Mouse (Mus musculus) gastrocnemius, adult 8-10 months (tissue): ENCODE results near the gene Itm2c. TPM values are rescaled to one million over a fixed set of nuclear protein-coding genes. Genes with fewer than 3 reads are reported as not detected.

Experiments
- DNase-seq, 2 experiments: peaks; one replicate each; pipeline ENCODE4 v3.0.0; 2022; ENCODE audit warnings: low spot score in 2 of 2
- total RNA-seq, 4 experiments: library from RNA; stranded (reverse); gene quantifications; 2 replicates each; pipeline ENCODE4 v1.2.4; 2022

The Itm2c gene
- total RNA-seq, 4 experiments from 2014 or later: 24.3 to 35.2 (median 28.2) TPM

DNA sequence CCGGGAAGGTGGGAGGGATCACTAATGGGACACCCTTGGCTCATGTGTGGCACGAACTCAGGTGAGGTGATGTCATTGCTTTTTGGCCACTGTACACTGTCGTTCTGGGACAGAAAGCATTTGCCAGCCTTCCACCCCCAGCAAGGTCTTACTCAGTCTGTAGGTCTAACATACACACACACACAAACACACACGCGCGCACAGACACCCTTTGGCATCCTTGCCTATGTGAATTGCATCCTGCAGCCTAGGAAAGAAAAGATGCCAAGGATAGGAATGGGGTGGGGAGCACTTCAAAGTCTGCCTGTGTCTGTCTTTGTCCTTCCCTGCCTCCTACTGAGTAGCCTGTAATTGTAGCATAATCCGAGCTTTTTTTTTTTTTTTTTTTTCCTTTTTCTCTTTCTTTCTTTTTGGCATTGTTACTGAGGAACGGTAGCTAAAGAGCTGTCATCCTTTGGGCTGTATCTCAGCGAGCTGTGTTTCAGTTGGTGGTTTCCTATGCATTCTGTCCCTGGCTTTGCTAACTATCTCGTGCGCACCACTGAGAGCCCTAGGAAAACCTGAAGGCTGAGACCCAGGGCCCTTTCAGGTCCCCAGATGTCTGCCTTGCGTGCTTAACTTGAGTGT lies 4.8 kb downstream of the Itm2c start:
- DNase-seq: no peak

DNA sequence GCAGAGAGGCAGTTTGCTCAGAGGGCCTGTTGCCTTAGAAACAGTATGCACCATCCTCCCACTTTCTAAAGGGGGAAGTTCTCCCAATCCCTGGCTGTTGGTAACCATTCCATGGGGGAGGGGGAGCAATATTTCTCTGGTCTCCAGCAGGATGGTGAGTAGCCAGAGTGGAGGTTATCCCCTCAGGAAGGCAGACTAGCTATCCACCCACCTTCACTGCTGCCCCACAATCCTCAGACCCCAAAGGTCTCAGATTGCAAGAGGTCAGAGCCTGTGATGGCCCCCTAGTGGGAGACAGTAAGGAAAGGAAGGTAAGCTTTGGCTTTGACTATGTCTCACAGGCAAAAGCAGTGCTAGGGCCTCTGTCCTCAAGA lies 5.3 kb downstream of the Itm2c start:
- no peak for DNase-seq

DNA sequence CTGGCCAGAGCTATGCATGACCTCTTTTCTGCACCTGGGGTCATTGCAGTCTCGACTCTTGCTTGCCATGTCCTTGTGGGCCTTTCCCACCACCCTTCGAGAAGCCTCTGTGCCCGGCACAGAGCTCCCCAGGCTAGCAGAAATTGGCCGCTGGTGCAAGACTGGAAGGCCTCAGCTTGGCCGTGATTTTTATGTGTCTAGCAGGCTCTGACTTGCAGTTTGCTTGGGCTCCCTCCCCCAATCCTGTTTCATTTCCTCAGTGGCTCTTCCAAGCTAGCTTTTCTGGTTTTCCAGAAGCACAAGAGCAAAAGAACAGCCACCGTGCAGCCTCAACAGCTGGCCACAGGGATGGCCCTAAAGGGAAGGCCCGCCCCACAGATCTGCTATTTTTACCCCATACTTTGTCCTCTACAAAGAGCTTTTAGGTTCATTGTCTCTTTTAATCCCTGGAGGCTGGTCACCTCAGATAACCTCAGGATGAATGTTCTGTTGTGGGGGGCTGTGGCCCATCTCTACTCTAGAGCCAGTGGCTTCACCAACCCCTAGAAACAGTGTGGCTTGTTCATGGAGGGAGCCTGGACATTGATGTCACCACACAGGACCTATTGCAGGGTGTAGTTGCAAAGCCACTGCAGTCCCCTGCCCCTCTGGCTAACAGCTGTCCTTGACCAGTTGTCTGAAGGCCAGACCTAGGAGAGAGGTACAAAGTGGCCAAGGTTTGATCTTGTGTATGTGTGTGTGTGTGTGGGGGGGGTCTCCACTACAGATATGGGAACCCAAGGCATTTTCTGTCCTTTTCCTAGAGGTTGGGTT lies 6.6 kb downstream of the Itm2c start:
- DNase-seq: no peak

DNA sequence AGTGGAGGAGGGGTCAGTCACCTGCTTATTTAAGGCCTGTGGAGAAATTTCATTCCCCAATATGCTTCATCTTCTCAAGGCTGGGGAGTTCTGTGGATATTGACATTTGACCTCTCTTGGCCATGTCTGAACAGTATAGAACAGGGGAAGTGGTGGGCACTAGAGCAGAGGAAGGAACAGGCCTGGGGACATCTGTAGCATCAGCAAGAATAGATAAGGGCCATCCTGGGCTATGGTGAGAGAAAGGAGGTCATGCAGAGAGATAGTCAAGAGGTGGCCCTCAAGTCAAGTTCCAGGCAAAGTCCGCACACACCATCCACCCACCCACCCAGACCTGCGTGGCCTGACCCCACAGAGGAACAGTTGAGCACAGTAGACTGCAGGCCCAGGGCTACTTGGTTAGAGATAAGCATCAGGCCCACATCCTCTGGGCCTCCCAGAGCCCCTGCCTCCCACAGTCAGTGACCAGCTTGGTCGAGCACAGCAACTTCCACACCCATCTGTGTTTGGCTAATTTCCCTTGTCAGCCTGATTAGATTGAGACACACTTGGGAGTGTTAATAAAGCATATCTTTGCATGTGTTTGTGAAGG lies 7.5 kb downstream of the Itm2c start:
- no peak for DNase-seq

DNA sequence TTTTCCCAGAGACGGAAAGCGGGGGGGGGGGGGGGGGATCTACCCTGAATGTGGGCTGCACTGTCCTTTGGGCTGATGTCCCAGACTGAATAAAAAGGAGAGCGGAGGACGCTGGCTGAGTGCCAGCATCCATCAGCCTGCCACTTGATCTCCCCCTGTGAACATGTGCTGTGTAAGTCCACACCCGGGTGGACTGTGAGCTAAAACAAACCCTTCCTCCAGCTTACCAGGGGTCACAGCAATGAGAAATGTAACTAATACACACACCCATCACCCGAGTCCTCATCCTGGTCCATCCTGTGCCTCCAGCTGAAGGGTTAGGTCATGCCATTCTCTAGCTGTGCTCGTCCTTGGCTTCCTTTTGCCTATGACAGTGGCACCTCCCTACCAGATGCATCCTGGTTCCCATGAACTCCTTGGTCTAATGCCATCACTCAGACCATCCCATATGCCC lies 8.1 kb downstream of the Itm2c start:
- peak in 1 of 2 experiments; percentile 34 for DNase-seq

DNA sequence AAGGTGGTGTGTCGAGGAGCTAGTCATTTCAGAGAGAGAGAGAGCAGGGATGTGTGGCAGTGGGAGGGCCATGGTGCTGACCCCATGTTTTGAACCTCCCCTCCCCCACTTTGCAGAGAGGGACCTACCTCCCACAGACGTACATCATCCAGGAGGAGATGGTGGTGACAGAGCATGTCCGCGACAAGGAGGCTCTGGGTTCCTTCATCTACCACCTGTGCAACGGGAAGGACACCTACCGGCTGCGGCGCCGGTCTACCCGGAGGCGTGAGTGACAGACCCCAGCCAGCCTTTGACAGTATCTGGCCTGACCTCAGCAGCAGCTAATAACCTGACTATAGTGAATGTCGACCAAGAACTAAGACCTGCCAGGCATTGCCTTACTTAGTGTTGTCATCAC lies 12.8 kb downstream of the Itm2c start:
- no peak for DNase-seq

DNA sequence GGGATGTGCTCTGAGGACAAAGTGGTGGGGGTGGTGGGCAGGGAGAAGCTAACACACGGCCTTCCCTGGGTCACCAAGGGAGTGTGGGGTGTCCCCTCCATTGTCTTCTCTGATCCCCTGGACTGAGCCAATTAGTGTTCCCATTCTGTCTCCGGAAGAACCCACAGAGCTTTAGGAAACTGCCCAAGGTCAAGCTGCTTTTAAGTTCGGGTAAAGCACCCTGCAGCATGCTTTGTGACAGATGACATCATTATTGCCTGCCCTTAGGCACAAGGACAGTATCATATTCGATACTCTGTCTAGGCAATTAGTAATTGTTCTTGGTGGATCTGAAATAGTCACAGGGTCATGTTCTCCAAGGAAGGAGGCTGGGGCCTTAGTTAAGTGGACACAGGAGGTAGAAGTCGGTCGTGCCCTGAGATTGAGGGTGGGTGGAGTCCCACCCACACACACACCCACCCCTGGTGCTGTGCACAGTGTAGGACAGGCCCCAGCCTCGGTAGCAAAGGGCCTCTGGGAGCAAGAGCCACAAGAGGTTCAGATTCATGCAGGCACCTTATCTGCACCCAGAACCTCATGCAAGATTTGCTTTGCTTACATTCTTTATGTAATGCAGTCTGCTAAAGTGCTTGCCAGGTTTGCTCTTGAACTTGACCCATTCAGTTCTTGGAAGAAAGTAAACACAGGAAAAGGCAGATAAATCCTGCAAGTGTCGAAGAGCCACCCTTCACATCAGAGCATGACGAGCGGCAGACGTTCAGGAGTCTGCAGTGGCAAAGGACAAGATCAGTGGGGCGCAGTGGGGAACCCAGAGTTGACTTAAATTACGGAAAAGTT lies 14.9 kb downstream of the Itm2c start:
- DNase-seq: no peak

DNA sequence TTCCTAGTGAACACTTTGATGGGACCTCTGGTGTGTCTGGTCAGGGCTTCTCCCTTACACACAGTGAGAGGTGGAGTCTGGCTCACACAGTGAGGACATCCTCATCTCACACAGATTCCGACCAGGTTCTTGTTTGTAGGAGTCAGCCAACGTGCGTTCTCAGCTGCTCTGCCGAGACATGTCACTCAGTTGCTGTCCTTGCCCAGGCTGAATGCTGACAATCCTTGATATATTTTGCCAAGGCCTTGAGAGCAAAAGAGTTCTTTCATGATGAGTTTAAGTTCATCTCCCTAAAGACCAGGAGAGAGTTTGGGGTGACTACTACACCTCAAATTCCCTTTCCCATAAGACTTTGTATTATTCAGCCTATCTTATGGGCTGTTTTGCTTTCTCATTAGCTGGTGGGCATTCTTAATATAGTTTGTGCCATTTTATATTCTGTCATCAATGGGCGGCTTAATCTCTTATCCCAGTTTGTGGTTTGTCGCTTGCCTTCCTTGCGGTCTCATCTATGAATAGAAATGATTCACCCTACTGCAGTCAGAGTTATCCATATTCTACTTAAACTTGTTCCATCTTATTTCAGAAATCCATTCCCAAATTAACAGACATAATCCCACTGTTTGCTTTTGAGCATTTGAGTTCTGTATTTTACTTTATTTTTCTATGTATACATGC lies 19.1 kb downstream of the Itm2c start:
- DNase-seq: no peak

DNA sequence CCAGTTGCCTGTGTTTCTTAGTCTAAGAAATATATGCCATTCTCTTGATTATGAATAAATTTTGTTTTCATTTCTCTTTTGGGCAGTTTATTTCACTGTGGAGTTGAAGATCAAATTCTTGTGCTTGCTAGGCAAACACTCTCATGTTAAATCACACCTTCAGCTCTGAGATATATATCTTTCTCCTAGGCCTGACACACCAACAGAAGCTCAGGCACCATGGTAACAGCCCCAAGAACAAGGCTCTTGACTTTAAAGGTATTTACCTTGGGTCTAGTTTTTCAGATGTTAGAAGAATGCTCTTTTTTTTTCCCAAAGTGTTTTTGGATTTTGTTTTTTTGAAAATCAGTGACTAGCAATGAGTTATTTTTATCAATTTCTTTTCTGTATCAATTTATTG lies 21.8 kb downstream of the Itm2c start:
- no peak for DNase-seq

DNA sequence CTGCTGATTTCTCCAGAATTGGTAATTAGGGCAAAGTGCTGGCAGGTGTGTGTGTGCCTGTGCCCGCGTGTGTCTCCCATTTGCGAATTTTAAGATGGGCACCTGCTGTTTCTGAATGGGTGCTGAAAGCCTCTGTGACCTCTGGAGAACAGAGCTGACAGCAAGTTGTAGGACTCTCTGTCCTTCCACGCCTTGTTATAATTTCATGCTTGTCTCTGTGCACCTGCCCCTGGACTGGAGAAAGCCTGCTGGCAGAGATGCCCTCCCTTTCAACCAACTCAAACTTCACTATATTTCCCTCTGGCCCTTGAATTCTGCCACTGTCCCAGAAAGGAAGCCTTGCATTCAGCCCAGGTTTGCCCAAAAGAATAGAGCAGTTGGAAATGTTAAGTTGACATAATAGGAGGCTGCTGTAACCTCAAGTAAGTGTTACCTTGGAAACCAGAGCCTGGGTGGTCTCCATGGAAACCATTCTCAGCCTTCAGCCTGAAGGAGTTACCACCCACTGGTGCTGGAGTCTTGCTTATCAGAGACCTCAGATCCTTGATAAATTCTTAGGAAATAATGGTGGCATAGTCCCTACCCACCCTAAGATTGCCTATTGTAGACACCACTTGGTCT lies 22.9 kb downstream of the Itm2c start:
- no peak for DNase-seq

DNA sequence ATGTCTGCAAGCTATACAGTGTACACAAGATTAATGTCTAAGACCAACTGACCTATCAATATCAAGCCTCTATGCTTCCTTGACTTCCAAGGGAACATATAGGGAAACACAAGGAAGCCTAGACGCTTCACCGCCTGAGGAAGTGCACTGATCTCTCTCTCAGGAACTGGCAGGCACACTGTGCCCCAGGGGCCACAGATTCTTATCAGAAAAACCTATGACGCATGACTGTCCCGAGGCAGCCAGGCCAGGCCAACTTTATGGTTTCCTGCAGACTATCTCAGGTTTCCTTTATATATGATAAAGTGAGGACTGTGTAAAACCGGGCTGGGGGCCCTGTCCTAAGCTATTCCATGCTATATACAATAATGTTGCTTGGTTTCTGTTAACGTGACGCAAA lies 25.5 kb downstream of the Itm2c start:
- DNase-seq: no peak

DNA sequence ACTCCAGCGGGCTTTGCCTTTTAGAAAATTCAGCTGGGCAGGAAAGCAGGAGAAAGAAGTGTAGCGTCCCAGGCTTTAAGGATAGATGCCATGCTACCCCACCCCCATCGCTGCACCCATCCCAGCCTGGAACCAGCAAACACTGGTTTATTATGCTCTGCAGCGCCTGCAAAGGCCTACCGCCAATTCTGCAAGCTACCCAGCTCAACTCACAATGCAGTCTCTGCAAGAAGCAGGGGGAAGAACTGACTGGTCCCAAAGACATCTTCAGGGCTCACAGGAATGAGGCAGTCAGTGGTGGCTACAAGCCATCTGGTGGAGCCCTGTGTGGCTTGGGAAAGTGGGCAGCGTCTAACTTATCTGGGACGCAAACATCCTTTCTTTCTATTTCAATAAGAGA lies 27.6 kb downstream of the Itm2c start:
- no peak for DNase-seq

DNA sequence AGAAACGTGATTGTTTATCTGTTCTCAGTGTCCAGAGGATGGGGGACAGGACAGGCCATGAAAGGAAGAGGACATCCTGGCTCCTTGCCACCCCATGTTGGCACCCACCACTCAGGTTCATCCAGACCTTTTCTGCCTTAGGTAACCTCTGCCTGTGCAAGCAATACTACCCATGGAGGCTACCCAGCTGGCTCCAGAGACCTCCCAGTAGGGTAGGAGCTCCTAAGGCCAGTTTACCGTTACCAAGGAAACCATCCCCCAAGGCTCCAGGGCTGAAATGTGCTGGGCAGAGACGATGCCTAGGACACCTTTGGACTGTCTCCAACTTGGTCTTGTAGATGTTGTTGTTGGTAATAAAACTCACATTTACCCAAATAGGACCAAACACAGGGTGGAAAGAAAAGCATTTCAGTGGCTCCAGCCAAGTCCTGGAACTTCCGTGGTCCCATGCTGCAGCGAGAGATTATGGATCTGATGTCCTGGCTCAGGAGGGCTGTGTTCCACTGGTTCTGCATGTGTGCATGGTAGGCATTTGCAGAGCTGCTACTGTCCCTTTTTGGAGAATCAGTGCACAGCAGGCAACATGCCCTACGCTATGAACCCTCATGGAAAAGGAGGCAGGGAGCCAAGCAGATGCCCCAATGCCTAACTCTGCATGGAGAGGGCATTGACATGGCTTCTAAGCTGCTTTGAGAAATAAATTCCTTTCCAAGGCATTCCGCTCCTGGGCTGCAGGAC lies 28.2 kb downstream of the Itm2c start:
- no peak for DNase-seq

DNA sequence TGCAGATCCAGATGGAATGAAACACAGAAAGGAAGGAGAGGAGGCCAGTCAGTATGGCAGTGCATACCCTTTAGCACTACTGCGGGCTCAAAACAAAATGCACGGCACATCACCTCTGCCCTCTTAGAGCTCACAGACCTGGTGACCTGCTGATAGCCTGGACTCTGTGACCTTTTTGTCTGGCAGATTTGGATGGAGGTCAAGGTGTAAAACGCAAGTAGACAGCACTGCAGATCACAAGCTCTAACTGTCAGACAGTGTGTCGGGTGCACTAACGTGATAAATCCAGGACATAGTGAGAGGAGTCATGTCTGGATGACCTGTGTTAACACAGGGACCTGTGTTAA lies 28.8 kb downstream of the Itm2c start:
- no peak for DNase-seq

DNA sequence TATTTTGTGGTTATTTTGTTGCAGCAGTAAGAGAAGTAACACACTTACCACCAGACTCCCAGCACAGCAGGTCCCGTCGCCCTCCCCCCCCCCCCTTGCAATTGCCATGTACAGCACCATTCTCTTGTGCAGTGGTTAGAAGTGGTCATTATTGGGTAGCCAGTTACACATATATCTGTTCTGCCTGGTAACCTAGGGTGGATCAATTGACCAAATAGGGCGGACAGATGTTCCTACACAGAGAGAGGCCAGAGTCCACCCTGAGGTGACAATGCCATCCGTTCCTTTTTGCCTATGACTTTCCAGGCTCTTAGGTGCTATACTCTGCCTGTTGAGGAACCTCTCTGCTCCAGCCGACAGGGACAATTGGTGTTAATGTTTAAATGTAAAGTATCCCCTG lies 31.1 kb downstream of the Itm2c start:
- DNase-seq: no peak

DNA sequence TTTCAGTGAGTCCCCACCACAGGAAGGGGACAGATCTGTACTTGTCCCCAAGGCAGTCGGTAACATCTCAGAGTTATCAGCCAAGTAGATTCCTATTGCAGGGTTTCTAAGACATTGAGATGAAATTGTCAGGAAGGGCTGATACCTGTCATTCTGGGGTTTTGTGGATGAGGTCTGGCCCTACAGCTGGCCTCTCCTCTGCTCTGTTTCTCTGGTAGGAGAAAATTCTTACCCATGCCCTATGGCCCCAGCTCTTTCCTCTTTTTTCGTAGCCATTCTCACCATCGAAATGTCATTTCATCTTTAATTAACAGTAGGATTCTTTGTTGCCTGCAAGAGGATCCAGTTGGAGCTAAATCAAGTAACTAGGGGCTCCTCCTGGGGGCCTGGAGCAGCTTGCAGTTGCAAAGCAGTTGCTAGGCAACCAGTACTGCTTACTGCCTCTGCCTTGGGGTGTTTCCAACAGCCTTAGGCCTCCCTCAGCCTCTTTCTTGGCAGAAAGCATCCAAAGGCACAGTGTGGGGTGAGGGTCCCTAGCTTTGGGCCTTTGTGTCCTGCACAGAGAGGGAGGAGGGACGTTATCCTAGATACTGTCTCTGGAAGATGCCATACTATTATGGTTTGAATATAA lies 34.1 kb downstream of the Itm2c start, which contains the start of gene 4933407L21Rik:
Gene 4933407L21Rik (plus strand): TSS at position 427 of the 631 bp plus-strand sequence.
- DNase-seq: no peak

DNA sequence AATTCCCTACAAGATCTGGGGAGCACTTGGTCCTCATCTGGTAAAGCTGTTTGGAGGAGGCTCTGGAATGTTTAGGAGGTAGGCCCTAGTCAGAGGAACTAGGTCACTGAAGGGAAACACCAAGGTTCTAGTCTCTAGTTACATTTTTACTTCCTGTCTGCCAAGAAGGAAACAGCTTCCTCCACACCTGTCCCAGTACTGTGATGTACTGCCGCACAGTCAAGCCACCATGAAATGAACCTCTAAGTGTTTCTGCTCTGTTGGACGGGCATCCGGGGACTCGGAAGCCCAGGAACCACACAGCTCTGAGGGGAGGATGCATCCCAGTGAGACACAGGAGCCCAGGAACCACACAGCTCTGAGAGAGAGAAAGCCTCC lies 34.6 kb downstream of the Itm2c start:
- no peak for DNase-seq

DNA sequence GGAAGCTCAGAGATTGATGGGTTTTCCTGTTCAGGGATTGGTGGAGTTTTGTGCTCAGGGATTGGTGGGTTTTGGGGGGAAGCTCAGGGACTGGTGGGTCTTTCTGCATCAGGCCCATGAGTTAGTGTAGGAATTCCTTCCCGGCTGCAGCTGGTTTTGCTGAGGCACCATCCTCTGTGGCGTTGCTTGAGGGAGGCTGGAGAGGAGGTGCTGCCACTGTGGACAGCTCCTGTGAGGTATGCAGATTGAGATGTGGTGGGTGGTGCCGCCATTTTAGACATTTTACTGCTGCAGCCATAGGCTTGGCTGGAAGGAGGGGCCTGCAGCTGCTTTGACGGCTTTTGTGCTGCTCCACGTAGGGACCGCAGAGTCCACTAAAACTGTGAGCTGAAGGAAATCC lies 35.3 kb downstream of the Itm2c start:
- DNase-seq: no peak

DNA sequence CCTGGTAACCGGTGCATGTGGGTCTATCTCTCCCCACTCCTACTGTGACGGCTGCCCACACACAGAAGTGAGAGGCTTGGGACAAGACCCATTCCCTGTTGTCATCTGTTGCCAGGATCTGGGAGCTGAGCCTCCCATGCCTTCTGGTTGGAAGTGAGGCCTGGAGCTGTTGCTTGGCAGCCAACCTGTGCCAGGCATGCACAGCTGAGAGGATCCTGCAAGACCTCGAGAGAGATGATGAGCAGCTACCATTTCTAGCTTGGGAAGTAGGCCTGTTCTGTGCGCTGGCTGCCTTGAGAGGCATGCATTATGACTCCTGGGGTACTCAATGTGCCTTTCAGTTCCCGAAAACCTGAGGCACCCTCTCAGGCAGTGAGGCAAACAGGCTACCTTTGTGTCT lies 37.1 kb downstream of the Itm2c start:
- DNase-seq: no peak

DNA sequence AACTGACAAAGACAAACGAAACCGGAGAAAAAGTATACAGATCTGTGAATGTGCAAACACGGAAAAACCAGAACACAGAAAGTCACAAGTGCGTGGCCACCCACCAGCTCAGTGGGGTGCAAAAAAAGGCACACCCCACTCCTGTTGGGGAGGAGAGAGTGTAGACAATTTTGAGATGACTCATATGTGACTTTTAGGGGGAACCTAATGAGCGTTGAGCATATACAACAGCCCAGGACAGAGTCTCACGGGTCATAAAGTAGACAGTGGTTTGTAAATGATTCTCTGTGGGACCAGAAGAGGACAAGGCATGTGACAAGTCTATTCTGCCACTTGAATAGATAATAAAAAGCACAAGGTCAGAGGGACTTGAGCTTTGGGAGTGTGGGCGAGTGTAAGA lies 39.1 kb downstream of the Itm2c start:
- DNase-seq: no peak
